Mouse (Mus musculus) embryonic facial prominence, embryonic 14.5 days (tissue): ENCODE results near the gene Ube2l3. TPM values are rescaled to one million over a fixed set of nuclear protein-coding genes. Genes with fewer than 3 reads are reported as not detected.

Experiments used
- ATAC-seq: fragments of 200-750 bp; cut with Nextera tagmentation; 2 replicates; pipeline ENCODE4 v1.8.0; 2017; ENCODE audit warnings: low read depth, moderate number of reproducible peaks, moderate TSS enrichment
- DNase-seq: peaks from one replicate; pipeline ENCODE4 v3.0.0-alpha.2; 2015; ENCODE audit warnings: low spot score
- H3K27ac ChIP-seq: fragments of 300-500 bp; sonication (generic); replicated peaks from 2 replicates; pipeline ENCODE4 v1.5.1; 2014; ENCODE audit warnings: low read depth, mild to moderate bottlenecking, low read length, moderate library complexity
- H3K27me3 ChIP-seq: fragments of 300-500 bp; sonication (generic); replicated peaks from 2 replicates; pipeline ENCODE4 v1.6.1; 2014; ENCODE audit warnings: low read length; ENCODE audit not compliant: control insufficient read depth, insufficient read depth
- H3K36me3 ChIP-seq: fragments of 300-500 bp; sonication (generic); 2 replicates; pipeline ENCODE4 v1.6.1; 2014; ENCODE audit warnings: low read length, mixed read lengths; ENCODE audit not compliant: control insufficient read depth, insufficient read depth
- H3K4me1 ChIP-seq: fragments of 300-500 bp; sonication (generic); 2 replicates; pipeline ENCODE4 v1.6.1; 2014; ENCODE audit warnings: antibody characterized with exemption, low read length; ENCODE audit not compliant: control insufficient read depth, insufficient read depth
- H3K4me2 ChIP-seq: fragments of 300-500 bp; sonication (generic); 2 replicates; pipeline ENCODE4 v1.6.1; 2014; ENCODE audit warnings: low read depth, mild to moderate bottlenecking, low read length, moderate library complexity, mixed read lengths
- H3K4me3 ChIP-seq: fragments of 300-500 bp; sonication (generic); 2 replicates; pipeline ENCODE4 v1.5.1; 2014; ENCODE audit warnings: low read depth, mild to moderate bottlenecking, low read length
- H3K9ac ChIP-seq: fragments of 300-500 bp; sonication (generic); 2 replicates; pipeline ENCODE4 v1.6.1; 2014; ENCODE audit warnings: low read depth, mild to moderate bottlenecking, low read length, moderate library complexity, mixed read lengths
- H3K9me3 ChIP-seq: fragments of 300-500 bp; sonication (generic); 2 replicates; pipeline ENCODE4 v1.6.1; 2016; ENCODE audit warnings: low read length; ENCODE audit not compliant: control insufficient read depth
- WGBS: fragments of 180-500 bp; shearing (Covaris S2); extraction: QIAGEN DNeasy Blood & Tissue Kit; methylation state at CpG from one replicate; pipeline ENCODE4 v1.1.7; 2014; 5-methylcytosine and 5-hydroxymethylcytosine counted together
- polyA plus RNA-seq: library from polyadenylated mRNA; unstranded; fragments of >200 nt; fragmentation: Nextera tagmentation; extraction: Ambion mirVana; gene quantifications from 2 replicates; pipeline ENCODE4 v1.2.1, GENCODE M21; 2014

The Ube2l3 gene
- polyA plus RNA-seq, 1 experiment from 2014 or later = 301 TPM

- Histone ChIP-seq H3K27ac (no peak overlapping the region), H3K4me2 (peak overlapping the region; percentile 100), H3K9me3 (no peaks in the 10 kb centered on the region), H3K4me3 (peak overlapping the region; percentile 65), H3K36me3 (peaks cover 15% of the 10 kb centered on the region; the same call in 1 of the 2 replicates), H3K9ac (peak overlapping the region; percentile 66), H3K27me3 (peaks cover 4% of the 10 kb centered on the region; the same call in 1 of the 2 replicates), H3K4me1 (peaks cover 6% of the 10 kb centered on the region; the same call in 1 of the 2 replicates)
- ATAC-seq = peak; percentile 16; the same call in 1 of the 2 replicates
- peak; percentile 50 for DNase-seq
- WGBS = under 1% methylated on average over 28 of the region's 41 CpGs
Measured at GRCm38 (mm10) chr16:17147391-17147929, 55.0 kb downstream of the Ube2l3 start.

DNA sequence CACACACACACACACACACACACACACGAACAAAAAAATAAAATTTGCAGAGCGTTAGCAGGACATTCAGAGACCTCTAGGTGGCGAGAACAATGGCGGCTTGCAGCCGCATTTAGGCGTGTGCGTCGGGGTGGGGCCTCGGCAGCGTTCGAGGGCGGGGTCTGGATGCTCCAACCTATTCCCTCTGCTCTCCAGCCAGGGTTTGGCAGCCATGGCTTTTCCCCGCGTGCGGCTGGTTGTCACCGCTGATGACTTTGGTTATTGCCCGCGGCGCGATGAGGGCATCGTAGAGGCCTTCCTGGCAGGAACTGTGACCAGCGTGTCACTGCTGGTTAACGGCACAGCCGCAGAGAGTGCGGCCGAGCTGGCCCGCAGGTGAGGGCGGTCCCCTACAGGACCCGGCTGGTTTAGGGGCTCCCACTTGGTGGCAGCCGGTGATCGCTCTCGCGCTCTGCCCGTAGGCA lies 55.6 kb downstream of the Ube2l3 start, which contains the start of gene Ccdc116:
TSS of gene Ccdc116 (minus strand) at position 458 of the 464 bp plus-strand sequence.
- Histone ChIP-seq H3K36me3 (peaks cover 8% of the 10 kb centered on the region; the same call in 1 of the 2 replicates), H3K9me3 (no peaks in the 10 kb centered on the region), H3K4me1 (peaks cover 6% of the 10 kb centered on the region; the same call in 1 of the 2 replicates), H3K27me3 (peaks cover 4% of the 10 kb centered on the region; the same call in 1 of the 2 replicates), H3K4me3 (peak within 1 kb of the TSS; percentile 65), H3K27ac (no peak within 1 kb of the TSS), H3K4me2 (peak within 1 kb of the TSS; percentile 100), H3K9ac (peak within 1 kb of the TSS; percentile 66)
- DNase-seq (peak; percentile 94), ATAC-seq (peak; percentile 89)
- 0% methylated on average over 20 of the region's 34 CpGs for WGBS

DNA sequence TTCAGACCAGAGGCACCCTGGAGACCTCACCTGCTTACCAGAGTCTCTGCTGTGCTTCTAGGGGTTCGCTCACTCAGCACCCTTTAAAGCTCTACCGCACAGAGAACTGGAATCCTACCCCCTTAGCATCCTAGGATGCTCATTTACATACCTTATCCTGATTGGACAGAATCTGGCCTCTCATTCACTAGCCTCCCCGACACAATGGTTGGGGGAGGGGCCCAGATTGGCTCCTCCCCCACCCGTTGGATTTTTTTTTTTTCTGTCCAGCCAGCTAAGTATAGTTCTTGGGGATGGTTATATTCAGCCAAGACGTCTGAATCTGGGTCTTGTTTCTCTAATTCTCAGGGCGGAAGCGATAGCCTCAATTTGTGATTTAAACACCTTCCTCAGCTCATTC lies 58.1 kb downstream of the Ube2l3 start, which contains the start of gene Ydjc:
TSS of gene Ydjc (plus strand) at position 283 of the 400 bp plus-strand sequence.
- Histone ChIP-seq H3K4me3 (no peak within 1 kb of the TSS), H3K9ac (no peak within 1 kb of the TSS), H3K27me3 (peaks cover 4% of the 10 kb centered on the region; the same call in 1 of the 2 replicates), H3K4me1 (peaks cover 6% of the 10 kb centered on the region; the same call in 1 of the 2 replicates), H3K9me3 (no peaks in the 10 kb centered on the region), H3K27ac (no peak within 1 kb of the TSS), H3K36me3 (no peaks in the 10 kb centered on the region), H3K4me2 (no peak within 1 kb of the TSS)
- DNase-seq (peak; percentile 31), ATAC-seq (no peak)
- 22% methylated on average over 7 of the region's 7 CpGs for WGBS

DNA sequence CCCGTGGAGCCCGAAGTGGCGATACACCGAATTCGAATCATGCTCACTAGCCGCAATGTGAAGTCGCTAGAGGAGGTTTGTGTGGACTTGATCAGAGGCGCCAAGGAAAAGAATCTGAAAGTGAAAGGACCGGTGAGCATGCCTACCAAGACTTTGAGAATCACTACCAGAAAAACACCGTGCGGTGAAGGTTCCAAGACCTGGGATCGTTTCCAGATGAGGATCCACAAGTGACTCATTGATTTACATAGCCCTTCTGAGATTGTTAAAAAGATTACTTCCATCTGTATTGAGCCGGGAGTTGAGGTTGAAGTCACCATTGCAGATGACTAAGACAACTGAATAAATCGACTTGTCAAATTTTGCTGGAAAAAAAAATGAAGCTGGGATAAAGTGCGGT lies 65.1 kb downstream of the Ube2l3 start:
- H3K4me2 ChIP-seq = no peak overlapping the region
- H3K36me3 ChIP-seq = no peaks in the 10 kb centered on the region
- ATAC-seq (no peak), DNase-seq (no peak)
- no peak overlapping the region for H3K27ac ChIP-seq
- H3K9ac ChIP-seq = no peak overlapping the region
- no peaks in the 10 kb centered on the region for H3K27me3 ChIP-seq
- no peak overlapping the region for H3K4me3 ChIP-seq
- WGBS = 78% methylated on average over 15 of the region's 15 CpGs
- no peaks in the 10 kb centered on the region for H3K4me1 ChIP-seq
- no peaks in the 10 kb centered on the region for H3K9me3 ChIP-seq

DNA sequence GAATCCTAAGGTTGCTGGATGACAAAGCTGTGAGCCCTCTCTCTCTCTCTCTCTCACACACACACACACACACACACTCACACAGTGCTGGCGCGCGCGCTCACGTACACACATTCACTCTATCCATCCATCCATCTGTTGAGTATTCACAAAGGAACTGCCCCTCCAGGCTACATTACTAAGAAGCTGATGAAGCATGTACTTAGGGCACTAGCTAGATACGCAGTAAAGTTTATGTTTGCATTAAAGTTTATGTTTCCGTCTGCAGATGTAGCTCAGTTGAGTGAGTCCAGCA lies 69.6 kb downstream of the Ube2l3 start:
- DNase-seq (no peak), ATAC-seq (no peak)
- Histone ChIP-seq H3K9ac (peak overlapping the region; percentile 58), H3K4me2 (peak overlapping the region; percentile 86), H3K4me1 (no peaks in the 10 kb centered on the region), H3K27me3 (no peaks in the 10 kb centered on the region), H3K36me3 (no peaks in the 10 kb centered on the region), H3K27ac (no peak overlapping the region; the same call in 1 of the 2 replicates), H3K4me3 (peak overlapping the region; percentile 74), H3K9me3 (no peaks in the 10 kb centered on the region)
- WGBS = 29% methylated on average over 7 of the region's 7 CpGs

DNA sequence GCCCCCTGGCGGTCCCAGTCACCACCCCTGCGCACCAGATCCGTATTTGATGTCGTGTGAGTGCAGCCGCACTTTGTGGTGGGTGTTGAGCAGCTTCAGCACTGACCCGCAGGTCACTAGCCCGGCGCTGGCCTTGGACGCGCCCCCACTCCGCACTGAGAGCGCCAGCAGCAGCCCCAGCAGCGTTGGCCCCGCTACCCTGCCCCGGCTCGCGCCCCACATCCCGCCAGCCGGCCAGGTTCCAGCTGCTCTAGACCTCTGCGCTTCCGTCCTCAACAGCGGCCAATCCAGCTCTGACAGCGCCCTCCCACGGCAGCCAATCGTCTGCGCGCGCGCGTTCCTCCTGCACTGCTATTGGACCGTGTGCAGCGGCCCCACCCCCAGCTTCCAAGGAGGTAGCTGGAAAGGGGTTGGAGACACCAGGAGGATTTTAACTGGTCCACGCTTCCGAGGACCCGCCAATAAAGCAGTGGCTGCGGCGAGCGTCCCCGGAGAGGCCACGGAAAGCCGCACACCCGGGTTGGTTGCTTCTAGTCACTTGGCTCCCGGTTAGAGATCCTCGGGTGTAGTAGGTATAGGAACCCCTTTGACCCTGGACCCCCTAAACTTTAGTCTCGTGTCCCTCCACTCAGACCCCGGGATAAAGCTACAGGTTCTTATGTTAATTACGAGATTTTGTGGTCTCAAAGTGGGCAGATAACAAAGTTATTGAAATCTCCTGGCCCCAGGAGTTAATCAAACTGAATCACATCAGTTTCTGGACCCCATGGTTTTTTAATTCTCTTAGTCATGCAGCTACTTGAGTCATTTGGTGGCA lies 70.2 kb downstream of the Ube2l3 start, which contains the start of gene Sdf2l1:
TSS of gene Sdf2l1 (minus strand) at position 295 of the 817 bp plus-strand sequence.
- WGBS = under 1% methylated on average over 32 of the region's 47 CpGs
- H3K4me2 ChIP-seq = peak within 1 kb of the TSS; percentile 86
- no peaks in the 10 kb centered on the region for H3K27me3 ChIP-seq
- no peaks in the 10 kb centered on the region for H3K36me3 ChIP-seq
- H3K4me1 ChIP-seq = no peaks in the 10 kb centered on the region
- DNase-seq (peak; percentile 98), ATAC-seq (peak; percentile 99)
- H3K9me3 ChIP-seq = no peaks in the 10 kb centered on the region
- peak within 1 kb of the TSS; percentile 74 for H3K4me3 ChIP-seq
- H3K27ac ChIP-seq = peak within 1 kb of the TSS; percentile 60; the same call in 1 of the 2 replicates
- peak within 1 kb of the TSS; percentile 73 for H3K9ac ChIP-seq

DNA sequence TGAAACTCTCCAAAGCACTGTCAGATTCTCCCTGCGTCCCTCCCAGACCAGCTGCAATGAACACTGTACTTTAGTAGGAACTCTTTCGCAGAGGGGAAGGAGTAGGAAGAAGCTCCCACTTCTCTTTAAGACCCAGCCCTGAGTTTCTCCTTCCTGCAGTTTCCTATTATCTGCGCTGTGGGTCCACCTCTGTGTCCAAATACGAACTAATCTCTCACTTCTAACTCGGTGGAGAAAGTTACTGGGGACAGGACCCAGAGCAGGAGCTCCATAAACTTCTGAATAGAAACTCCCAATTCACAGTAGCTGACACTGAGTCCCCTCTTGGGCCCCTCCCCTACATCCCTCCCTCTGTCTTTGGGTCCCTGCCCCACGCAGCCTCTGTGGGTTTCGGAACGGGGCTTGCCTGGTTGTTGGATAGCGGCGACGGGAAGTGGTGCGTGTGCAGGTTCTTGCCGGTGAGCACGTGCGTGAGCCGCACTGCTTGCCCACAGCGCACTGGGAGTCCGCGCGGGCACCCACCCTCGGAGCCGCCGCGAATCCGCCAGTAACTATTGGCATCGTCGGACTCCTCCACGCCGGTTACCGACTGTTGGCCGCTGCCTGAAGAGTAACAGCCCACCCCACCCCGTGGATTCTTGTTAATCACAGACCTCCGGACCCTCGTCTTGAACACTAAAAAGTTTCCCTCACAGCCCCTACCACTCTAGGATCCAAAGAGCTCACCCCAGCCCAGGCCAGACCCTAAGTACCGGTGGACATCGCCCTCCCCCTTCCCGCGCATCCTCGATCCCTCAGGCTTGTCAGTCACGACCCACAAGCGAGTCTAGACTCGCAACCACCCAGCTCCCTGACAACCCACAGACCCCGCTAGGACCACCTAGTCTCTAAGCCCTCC lies 71.0 kb downstream of the Ube2l3 start:
- peak overlapping the region; percentile 86 for H3K4me2 ChIP-seq
- no peaks in the 10 kb centered on the region for H3K4me1 ChIP-seq
- no peaks in the 10 kb centered on the region for H3K36me3 ChIP-seq
- ATAC-seq = no peak
- peak overlapping the region; percentile 73 for H3K9ac ChIP-seq
- peak overlapping the region; percentile 60; the same call in 1 of the 2 replicates for H3K27ac ChIP-seq
- 3% methylated on average over 40 of the region's 43 CpGs for WGBS
- H3K4me3 ChIP-seq = peak overlapping the region; percentile 74
- H3K9me3 ChIP-seq = no peaks in the 10 kb centered on the region
- no peak for DNase-seq
- no peaks in the 10 kb centered on the region for H3K27me3 ChIP-seq

DNA sequence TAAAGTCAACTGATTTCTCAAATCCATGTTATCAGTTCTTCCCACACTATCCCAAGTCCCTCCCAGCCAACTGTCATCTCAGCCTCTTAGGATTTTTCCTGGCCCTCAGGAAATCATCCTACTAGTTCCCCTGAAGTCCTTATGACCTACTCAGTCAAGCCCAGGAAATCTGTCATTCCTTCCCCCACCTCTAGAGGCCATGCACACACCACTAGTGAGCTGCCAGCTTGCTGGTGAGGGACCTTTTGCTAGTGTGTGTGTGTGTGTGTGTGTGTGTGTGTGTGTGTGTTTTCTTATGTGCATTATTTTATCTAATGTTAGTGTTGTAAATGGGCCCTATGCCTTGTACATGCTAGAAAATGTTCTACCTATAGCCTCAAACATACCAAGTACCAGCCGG lies 75.2 kb downstream of the Ube2l3 start:
- WGBS = 93% methylated on average over 1 of the region's 1 CpGs
- no peak for ATAC-seq
- peak; percentile 42 for DNase-seq

More for the DNA sequence above, 75.2 kb downstream of the Ube2l3 start:
- Histone ChIP-seq H3K27ac (no peak overlapping the region), H3K9ac (no peak overlapping the region), H3K27me3 (no peaks in the 10 kb centered on the region), H3K36me3 (peaks cover 6% of the 10 kb centered on the region; the same call in 1 of the 2 replicates), H3K9me3 (no peaks in the 10 kb centered on the region), H3K4me3 (no peak overlapping the region), H3K4me1 (peaks cover 11% of the 10 kb centered on the region), H3K4me2 (no peak overlapping the region)
